Mouse (Mus musculus) T-cell, adult 2 months (primary cell): ENCODE measurements around the gene Klhl12.
A peak's percentile ranks its signal among the peaks of the same experiment; 100 is the strongest.
"Not testable (repeated sequence)": the region's sequence is repeated elsewhere in the genome, so short reads cannot be mapped to it uniquely, and the experiment has no call there.

Experiments used
- DNase-seq: peaks from one replicate; pipeline ENCODE4 v3.0.0; 2022; ENCODE audit warnings: low spot score

Gene Klhl12

GRCm38 (mm10) chr1:134454904-134455824, at the start of gene Klhl12:
Gene Klhl12 (plus strand): TSS chr1:134455531.
- DNase-seq: peak; percentile 97

DNA sequence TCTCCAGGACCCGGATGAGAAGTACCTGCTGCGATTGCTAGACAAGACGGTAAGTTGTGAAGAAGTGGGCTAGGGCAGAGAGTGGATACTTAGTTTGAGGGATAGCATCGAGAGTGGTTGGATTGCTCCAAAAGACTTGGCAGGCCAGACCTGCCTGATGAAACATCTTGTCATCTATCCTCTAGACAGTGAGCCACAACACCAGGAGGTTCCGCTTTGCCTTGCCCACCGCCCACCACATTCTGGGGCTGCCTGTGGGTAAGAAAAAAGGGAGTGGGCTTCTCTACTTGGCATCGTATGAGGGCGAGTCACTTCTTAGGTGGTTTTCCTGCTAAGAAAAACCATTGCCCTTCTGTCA, 48.9 kb upstream of the Klhl12 start:
- DNase-seq: no peak

GRCm38 (mm10) chr1:134408080-134408479, 47.3 kb upstream of the Klhl12 start:
- DNase-seq: no peak

DNA sequence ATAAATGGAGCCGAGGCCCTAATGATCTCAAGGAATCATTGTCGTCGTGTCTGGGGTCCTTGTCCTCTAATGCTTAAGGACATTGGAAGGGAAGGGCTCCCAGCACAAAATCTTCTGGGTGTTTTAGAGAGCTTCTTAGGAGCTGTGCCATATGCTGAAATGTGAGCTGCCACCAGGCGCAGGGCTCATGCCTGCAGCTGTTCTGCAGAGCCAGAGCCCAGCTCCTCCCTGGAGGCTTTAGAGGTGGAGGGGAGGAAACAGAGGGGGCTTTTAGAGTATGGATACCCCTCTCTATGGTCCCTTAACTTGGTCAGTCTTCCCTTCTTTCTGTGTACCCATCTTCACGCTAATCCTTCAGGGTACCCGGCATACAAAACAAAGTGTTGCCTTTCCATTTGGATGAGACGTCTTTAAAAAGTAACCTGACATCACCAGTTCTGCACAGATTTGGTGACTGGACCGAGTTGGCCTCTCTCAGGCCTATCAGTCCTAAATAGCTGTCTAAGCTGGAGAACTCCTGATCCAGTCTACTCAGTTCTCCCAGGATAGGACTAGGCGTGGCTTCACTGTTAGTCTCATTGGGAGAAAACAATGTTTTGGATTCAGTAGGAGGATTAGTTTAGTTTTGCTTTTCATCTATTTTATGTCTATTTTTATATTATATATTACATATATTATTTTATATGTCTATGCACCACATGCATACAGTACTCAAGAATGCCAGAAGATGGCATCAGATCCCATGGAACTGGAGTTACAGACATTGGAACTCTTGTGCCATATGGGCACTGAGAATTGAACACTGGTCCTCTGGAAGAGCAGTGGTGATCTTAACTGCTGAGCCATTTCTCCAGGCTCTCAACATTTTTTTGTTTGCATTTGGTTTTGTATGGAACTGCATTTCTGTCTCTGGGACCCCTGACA, 43.4 kb upstream of the Klhl12 start:
- DNase-seq: no peak

- DNase-seq: no peak
These were observed 41.3 kb upstream of the Klhl12 start for GRCm38 (mm10) chr1:134414038-134414437.

DNA sequence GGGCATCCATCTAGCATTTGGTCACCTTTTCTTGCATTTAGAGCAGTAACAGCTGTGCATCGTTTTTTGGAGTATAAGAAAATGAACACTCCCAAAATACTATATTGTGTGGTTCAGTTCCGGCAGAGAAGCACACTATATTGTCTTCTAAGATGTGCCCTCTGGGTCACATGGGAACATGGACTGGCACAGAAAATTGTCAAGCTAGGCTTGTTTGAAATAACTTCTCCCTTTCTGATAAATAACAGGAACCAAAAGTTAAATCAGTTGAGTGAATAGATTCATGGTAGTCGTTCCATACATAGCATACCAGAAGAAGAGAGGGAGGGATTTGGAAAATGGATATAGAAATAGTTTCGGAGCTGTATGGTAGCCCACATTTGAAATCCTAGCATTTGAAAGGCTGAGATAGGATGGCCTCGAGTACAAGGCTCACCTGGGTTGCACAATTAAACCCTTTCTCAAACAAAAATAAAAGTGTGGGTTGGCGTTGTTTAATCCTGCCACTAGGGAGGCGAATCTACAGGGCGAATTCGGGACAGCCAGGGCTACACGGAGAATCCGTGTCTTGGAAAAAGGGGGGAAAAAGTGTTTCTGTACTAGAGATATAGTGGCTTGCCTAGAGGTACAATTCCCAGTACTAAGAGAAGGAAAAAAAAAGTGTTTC, 40.7 kb upstream of the Klhl12 start:
- no peak for DNase-seq

- DNase-seq: peak; percentile 90
These were observed 40.0 kb upstream of the Klhl12 start, which contains the start of gene Adipor1 for GRCm38 (mm10) chr1:134415168-134415831. Gene Adipor1 (plus strand): TSS chr1:134415378.

DNA sequence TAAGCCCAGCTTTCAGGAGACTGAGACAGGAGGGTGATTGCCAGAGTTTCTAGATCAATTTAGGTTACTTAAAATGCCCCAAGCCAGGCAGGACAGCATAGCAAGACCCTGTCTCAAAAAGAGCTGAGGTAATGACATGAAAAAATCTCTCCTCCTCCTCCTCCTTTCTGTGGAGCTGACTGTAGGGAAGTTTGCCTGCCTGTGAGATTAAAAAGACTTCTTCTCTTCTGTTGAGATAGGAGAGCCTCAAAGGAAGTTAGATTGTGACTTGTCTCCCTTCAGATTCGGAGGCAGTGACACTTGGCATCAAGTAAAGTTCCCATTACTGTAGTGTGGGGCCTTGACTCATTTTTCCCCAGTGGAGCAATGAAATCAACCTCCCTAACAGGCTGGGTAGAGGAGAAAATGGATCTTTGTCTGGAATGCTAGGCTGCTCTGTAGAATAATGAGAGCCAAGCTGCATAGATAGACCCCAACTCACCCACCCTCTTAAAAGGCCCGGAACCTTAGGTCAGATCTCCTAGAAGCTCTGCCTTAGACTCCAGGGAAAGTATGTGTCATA, 36.8 kb upstream of the Klhl12 start:
- DNase-seq: no peak

GRCm38 (mm10) chr1:134419176-134419575, 36.2 kb upstream of the Klhl12 start:
- DNase-seq: no peak

DNA sequence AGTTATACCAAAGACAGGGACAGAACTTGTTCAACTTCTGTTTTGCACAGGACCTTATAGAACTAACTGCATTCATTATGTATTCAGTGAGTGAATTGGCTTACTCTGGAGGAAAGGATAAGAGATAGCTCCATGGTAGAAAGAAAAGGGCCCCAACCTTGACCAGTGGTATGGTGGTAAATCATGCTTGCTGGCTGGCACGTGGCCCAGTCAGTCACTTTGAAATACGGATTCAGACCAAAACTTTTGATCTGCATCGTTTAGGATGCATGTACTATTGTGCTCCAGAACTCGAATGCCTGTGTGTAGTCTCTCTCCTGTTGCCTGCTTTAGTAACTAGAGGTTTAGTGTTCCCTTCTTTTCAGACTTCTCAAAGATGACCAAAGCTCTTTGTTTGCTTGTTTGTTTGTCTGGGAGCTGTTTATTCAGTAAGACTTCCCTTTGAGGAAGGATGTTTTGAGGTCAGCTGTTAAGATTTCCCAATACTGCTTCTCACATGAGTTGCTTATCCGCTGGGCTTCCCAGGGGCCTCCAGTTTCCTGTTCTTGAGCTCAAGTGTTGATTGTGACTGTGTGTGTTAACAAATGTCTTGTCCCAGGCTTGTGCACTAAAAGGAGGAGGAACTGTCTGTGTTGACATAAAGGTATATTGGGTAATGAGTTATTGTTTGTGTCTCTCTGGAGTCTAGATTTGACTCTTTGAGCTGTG, 35.4 kb upstream of the Klhl12 start:
- no peak for DNase-seq

GRCm38 (mm10) chr1:134423911-134424310, 31.4 kb upstream of the Klhl12 start:
- DNase-seq: no peak

DNA sequence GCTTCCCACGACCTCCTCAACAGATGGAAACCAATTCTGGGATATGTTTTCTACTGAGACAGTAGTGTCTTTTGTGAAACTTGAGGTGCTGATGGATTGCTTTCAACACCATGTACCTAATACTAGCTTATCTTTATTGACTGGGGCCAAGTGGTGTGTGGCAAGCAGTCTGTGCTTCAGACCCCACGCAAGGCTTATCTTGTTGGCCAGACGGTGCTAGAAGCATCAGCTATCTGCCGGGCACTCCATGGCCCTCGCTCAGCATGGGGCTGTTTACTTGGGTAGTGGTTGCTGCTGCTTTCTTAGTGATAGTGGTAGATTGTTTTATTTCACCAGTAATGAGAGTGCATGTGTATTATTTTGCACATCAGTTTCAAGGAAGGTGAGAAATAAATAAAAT, 29.0 kb upstream of the Klhl12 start:
- no peak for DNase-seq

DNA sequence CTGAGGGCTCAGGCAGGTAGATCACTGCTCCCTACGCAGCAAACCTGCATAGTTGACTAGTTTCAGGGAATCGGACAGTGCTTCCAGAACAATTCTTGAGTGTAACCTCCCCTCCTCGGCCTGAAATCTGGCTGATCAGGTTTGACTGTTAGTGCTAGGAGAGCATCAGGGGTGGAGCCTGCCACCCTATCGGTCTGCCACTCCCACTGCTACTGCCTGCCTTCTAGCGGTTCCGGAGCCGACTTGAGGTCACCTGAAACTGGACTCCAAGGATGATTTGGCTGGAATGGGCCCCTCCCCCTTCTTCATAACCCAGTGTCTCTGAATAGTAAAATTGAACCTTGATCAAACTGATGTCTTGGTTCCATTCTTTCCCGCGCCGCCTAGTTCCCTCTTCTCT, 22.3 kb upstream of the Klhl12 start:
- DNase-seq: no peak

- DNase-seq: no peak
These were observed 21.9 kb upstream of the Klhl12 start for GRCm38 (mm10) chr1:134433473-134433872.

- DNase-seq: peak; percentile 26
These were observed 19.9 kb upstream of the Klhl12 start for GRCm38 (mm10) chr1:134435414-134435813.

DNA sequence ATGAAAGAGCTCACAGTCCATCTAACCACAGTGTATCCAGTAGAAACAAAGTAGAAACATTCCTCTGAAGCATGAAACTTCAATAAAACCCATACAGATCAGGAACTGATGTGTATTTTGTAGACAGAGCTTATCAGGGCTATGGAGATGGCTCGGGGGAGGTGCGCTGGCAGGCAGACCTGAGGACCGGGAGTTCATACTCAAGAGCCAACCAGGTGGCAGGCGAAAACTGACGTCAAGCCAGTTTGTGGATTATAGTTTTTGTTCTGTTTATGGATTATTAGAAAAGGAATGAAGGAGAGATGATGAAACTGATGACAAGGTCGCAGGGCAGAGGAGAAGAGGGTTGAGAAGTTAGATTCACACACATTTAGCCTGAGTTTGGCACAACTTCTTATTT, 14.9 kb upstream of the Klhl12 start:
- DNase-seq: no peak

DNA sequence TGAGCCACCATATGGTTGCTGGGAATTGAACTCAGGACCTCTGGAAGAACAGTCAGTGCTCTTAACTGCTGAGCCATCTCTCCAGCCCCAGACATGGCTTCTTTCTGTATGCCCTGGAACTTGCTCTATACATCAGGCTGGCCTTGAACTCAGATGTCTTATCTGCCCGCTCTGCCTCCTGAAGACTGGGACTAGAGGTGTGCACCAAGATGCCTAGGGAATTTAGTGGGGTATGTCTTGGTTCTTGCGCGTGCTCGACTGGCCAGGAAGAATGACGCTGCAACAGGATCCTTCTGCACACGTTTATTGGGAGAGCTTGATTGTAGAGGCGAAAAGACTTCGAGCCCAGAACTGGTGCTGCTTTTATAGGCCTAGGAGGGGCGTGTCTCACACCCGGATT, 13.6 kb upstream of the Klhl12 start:
- not testable (repeated sequence) for DNase-seq

DNA sequence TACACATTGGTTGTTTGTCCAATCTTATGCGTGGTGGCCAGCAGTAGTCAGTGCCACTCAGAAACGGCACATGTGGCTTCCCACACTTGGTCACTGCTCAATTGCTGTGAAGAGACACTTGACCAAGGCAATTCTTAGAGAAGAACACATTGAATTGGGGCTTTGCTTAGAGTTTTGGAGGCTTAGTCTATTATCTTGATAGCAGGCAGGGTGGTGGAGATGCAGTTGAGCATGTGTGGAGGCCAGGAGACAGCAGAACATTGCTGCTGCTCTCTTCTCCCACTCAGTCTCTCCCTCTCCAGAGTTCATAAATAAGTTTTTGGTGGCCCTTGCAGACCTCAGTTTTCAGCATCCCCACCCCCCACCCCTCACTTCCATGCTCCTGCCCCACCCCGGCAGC, 12.9 kb upstream of the Klhl12 start:
- DNase-seq: no peak

GRCm38 (mm10) chr1:134443288-134443687, 12.0 kb upstream of the Klhl12 start:
- DNase-seq: not testable (repeated sequence)

GRCm38 (mm10) chr1:134445418-134445817, 9.9 kb upstream of the Klhl12 start:
- DNase-seq: no peak

- DNase-seq: not testable (repeated sequence)
These were observed 6.8 kb upstream of the Klhl12 start for GRCm38 (mm10) chr1:134448537-134448936.
